Mouse (Mus musculus) spleen, adult 12 weeks (tissue): Measurements from ENCODE around the gene Micall2.

Experiments used
- DNase-seq: peaks from one replicate; pipeline ENCODE4 v3.0.0; 2022; ENCODE audit warnings: low spot score

Gene Micall2

DNA sequence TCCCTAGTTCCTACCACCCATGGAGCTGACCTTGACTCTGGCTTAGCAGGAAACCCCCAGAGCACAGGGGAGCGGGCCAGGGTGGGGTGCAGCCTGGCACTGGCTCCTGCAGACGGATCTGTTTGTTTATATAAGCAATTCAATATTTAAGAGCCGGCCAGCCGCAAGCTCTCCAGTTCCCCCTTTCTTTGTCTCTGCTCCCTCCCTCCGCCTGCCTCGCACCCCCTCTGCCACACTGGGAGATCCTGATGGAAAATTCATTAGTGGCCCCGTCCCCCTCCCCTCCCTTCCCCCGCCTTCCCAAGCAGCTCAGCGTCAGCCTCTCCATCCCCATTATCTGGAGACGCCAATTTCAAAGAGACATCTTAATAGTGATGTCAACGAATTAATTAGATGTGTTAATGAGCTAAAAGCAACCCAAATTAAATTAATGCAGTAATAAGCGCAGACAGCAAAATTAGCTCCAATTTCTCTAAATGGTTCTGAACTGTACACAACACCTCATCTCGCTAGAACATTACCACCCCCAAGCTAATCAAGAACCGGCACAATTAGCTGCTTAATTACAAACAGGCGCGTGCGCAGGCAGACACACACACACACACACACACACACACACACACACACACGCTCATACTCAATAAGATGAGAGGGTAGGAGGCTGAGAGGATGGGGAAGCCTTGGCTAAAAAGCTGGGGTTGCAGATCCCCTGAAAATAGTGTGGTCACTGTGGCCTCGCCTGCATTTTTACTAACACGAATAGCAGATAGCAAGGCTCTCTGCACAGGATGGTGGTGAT is 54.1 kb downstream of the Micall2 start:
- no peak for DNase-seq

- no peak for DNase-seq
These were observed 60.5 kb downstream of the Micall2 start for GRCm38 (mm10) chr5:139675707-139675967.

DNA sequence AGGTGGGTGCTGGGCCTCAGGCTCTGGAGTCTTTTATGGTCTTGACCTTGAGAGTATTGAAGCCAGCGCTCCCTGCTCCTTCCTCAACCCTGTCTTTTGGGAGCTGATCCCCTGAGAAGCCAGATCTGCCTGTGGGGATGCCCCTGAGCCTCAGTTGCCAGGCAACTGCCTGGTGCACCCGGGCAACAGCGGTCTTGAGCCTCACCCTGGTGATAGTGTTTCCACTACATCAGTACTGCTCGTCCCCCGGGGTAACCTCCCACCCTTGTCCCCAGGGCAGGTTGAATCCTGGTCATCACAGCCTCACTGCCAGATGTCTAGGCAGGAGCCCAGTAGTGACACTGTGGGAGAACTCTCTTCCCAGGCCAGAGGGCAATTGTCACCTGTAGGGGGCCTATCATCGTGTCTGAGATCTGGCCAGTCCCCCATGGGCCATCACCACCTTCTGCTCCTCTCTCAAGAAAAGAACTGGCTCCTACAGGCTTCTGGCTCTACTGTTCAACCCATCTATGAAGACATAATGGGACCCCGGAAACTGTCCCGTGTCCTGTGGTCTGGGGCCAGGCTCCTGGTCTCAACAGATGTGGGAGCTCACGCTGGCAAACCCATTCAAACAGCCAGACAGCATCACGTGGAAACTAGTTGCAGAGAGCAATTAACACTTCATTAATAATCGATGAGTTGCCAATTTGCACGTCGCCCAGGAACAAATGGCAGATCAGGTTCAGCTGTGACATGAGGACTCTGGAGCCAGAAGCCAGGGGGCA is 61.0 kb downstream of the Micall2 start:
- no peak for DNase-seq

DNA sequence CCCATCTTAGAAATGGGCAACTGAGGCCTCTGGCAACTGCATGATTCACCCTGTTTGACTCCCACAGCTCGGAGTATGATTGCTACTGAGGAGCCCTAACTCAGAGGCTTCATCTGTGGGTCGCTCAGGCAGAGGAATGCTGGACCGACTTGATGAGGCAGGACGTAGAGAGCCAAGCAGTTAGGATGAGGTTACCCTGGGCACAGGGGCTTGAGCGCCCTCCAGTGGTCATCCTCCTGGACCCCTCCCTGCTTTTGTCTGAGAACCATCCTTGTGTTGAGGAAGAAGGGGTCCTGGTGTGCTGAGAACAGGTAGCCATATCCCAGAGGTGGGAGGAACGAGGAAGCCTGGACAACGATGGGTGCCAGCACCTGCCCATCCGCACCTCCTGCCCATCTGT is 66.8 kb downstream of the Micall2 start:
- no peak for DNase-seq

DNA sequence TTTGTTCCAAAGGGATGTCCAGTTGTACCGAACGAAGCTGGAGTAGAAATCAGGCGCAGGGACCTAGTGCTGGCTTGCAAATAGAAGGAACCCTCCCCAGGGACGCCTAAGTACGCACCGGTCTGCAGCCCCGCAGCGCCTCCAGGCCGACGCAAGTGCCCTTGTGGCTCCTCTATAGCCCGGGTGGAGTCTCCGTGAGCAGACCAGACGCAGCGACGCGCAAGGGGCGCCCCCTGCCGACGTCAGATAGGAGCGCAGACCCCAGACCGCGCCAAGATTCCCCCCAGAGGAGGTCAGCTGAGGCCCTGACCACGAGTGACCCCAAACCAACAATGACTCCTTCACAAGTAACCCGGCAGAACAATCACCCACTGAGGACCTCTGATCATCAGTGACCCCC is 67.6 kb downstream of the Micall2 start:
- no peak for DNase-seq

- DNase-seq: no peak
These were observed 69.6 kb downstream of the Micall2 start for GRCm38 (mm10) chr5:139666496-139666895.

GRCm38 (mm10) chr5:139665375-139665774 is 70.8 kb downstream of the Micall2 start:
- DNase-seq: no peak

DNA sequence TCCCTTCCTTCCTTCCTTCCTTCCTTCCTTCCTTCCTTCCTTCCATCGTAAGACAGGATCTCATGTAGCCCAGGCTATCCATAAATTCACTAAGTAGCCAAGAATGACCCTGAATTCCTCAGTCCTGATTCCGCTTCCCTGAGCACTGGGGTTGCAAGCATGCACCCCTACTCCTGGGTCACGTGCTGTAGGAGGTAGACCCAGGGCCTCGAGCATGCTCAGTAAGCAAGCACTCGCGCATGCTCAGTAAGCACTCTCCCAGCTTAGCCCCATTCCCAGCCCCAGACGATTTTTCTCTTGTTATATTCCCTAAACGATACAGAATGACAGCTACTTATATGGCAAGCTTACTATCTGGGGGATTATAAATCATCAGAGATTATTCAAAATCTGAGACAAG is 74.4 kb downstream of the Micall2 start:
- DNase-seq: no peak

DNA sequence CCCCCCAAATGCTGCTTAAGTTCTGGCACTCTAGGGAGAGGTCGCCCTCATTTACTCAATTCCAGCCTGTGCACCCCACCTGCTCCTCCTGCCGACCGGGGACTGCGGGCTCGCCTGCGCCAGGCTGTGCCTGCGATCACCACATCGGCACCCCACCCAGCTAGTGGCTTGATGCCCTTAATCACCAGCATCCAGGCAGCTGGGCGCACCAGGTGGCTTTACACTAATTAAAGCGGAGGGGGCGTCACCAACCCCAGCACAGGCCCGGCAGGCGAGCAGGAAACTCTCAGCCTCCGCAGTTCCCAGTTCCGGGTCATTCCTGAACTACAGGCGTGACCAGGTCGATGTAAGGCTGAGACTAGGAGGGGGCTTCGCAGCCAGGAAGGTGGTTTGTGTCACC is 76.8 kb downstream of the Micall2 start:
- DNase-seq: no peak

- no peak for DNase-seq
These were observed 77.3 kb downstream of the Micall2 start for GRCm38 (mm10) chr5:139658865-139659264.

- DNase-seq: no peak
These were observed 78.1 kb downstream of the Micall2 start for GRCm38 (mm10) chr5:139657959-139658602.
